Mouse (Mus musculus) ES-Bruce4 (cell line): Measurements from ENCODE around the gene Allc. TPM values are rescaled to one million over a fixed set of nuclear protein-coding genes. Genes with fewer than 3 reads are reported as not detected.

Source experiments
- H3K27ac ChIP-seq: 2 replicates; pipeline ENCODE4 v1.5.1; 2012; ENCODE audit warnings: low read length, inconsistent platforms; ENCODE audit not compliant: insufficient read depth
- H3K27me3 ChIP-seq: 2 replicates; pipeline ENCODE4 v1.6.1; 2012; ENCODE audit warnings: mild to moderate bottlenecking, low read length, inconsistent platforms; ENCODE audit not compliant: control insufficient read depth, poor library complexity, insufficient read depth, severe bottlenecking
- H3K36me3 ChIP-seq: 2 replicates; pipeline ENCODE4 v1.6.1; 2012; ENCODE audit warnings: inconsistent platforms, mild to moderate bottlenecking, low read length, moderate library complexity; ENCODE audit not compliant: control insufficient read depth, poor library complexity, insufficient read depth, severe bottlenecking
- H3K4me1 ChIP-seq: one replicate; pipeline ENCODE4 v1.8.1; 2011; ENCODE audit warnings: low read length; ENCODE audit not compliant: control insufficient read depth, insufficient read depth
- H3K4me3 ChIP-seq: 2 replicates; pipeline ENCODE4 v1.5.1; 2011; ENCODE audit warnings: low read depth, mild to moderate bottlenecking, low read length
- H3K9ac ChIP-seq: 2 replicates; pipeline ENCODE4 v1.6.1; 2012; ENCODE audit warnings: low read depth, mild to moderate bottlenecking, inconsistent platforms; ENCODE audit not compliant: poor library complexity, severe bottlenecking
- H3K9me3 ChIP-seq: replicated peaks from 2 replicates; pipeline ENCODE4 v1.6.1; 2012; ENCODE audit warnings: mild to moderate bottlenecking, low read length, inconsistent platforms; ENCODE audit not compliant: control insufficient read depth, poor library complexity, insufficient read depth, severe bottlenecking
- CTCF ChIP-seq: IDR thresholded peaks from one replicate; pipeline ENCODE4 v1.8.1; 2011; ENCODE audit warnings: low read depth, low read length
- EP300 ChIP-seq: IDR thresholded peaks from 2 replicates; pipeline ENCODE4 v1.6.1; 2011; ENCODE audit warnings: low read depth, low read length; ENCODE audit not compliant: insufficient read depth
- POLR2A ChIP-seq: IDR thresholded peaks from one replicate; pipeline ENCODE4 v1.8.1; 2011; ENCODE audit warnings: low read length; ENCODE audit not compliant: insufficient read depth
- polyA plus RNA-seq: library from polyadenylated mRNA; stranded (reverse); fragments of >200 nt; gene quantifications from 2 replicates; pipeline ENCODE4 v1.2.4, GENCODE M21; 2011; ENCODE audit warnings: low read depth; ENCODE audit not compliant: missing spikeins, insufficient read depth, insufficient read length

Gene Allc
- polyA plus RNA-seq, 1 experiment = not detected

DNA sequence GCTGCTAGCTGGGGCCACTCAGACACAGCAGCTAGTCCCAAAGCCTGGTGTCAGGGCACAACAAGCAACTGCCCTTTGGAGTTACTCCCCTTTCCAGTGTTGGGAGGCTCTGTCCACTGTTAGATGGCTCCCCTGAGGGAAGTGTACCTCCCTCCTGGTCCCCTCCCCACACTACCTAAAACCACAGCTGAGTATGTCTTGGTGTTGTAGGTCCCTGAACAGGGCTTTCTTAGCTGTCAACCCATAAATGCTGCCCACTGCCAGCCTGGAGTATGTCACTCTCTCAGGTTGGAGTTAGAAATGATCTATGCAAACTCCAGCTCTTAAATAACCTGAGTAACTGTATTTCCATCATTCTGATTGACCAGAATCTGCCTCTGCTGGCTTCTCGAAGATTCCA is 40.3 kb upstream of the Allc start:
- H3K27ac ChIP-seq = no peak overlapping the region
- TF ChIP-seq CTCF = no peak
- TF ChIP-seq POLR2A = no peak
- TF ChIP-seq EP300 = no peak
- H3K27me3 ChIP-seq = no peaks in the 10 kb centered on the region

DNA sequence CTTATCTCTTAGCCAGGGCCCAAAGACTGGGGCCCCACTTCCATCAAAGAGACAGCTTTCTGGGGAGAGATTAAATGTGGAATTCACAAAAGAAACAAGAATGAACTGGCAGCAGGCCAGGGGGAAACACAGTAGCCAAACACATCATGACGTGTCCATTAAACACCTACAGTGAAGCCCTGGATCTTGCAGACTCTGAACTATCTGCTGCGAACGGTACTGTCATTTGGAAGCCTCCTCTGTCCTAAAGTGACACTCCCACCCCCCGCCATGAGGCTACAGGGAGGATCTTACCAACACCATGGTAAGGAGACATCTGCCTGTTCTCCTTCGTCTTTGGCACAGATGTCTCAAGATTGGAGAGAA is 39.8 kb upstream of the Allc start:
- no peak overlapping the region for H3K27ac ChIP-seq
- no peaks in the 10 kb centered on the region for H3K27me3 ChIP-seq
- no peaks in the 10 kb centered on the region for H3K36me3 ChIP-seq
- H3K4me3 ChIP-seq = no peak overlapping the region
- H3K9ac ChIP-seq = no peak overlapping the region
- H3K4me1 ChIP-seq = no peaks in the 10 kb centered on the region
- no peaks in the 10 kb centered on the region for H3K9me3 ChIP-seq
- TF ChIP-seq EP300 (no peak), POLR2A (no peak), CTCF (no peak)

More for the DNA sequence above, 40.3 kb upstream of the Allc start:
- Histone ChIP-seq H3K4me3 (no peak overlapping the region), H3K4me1 (no peaks in the 10 kb centered on the region), H3K9ac (no peak overlapping the region), H3K9me3 (no peaks in the 10 kb centered on the region), H3K36me3 (no peaks in the 10 kb centered on the region)

DNA sequence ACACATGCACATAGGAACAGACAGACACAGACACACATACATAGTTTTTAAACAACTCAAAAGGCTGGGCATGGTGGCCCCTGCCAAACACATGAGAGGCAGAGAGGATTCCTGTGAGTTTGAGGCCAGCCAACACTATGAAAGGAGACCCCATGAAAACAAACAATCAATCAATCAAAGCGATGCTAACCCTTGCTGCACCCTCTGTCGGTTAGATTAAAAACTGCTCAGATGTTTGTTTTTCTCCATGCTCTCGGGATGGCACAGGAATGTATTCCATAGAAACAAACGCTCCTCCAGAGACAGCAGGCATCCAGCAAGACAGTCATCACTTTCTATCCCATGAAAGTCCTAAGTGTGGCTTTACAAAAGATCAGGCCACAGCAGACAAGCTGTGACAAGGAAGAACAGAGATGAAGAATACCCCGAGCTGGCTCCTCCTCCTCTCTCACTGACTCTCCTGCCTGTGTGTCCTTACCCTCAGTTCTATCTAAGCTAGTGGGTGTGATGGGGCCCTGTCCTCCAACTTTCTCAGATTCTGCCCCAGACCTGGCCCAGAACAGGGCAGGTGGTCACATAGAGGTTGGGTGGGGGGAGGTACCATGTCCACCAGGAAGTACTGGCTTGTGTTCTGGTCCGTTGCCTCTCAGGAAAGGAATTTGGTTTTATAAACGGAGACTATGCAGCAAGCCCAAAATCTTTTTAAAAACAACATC is 39.3 kb upstream of the Allc start:
- Histone ChIP-seq H3K36me3 (no peaks in the 10 kb centered on the region), H3K9ac (no peak overlapping the region), H3K9me3 (no peaks in the 10 kb centered on the region), H3K27me3 (no peaks in the 10 kb centered on the region), H3K4me1 (no peaks in the 10 kb centered on the region), H3K27ac (no peak overlapping the region), H3K4me3 (no peak overlapping the region)
- TF ChIP-seq CTCF = no peak
- no peak for TF ChIP-seq EP300

DNA sequence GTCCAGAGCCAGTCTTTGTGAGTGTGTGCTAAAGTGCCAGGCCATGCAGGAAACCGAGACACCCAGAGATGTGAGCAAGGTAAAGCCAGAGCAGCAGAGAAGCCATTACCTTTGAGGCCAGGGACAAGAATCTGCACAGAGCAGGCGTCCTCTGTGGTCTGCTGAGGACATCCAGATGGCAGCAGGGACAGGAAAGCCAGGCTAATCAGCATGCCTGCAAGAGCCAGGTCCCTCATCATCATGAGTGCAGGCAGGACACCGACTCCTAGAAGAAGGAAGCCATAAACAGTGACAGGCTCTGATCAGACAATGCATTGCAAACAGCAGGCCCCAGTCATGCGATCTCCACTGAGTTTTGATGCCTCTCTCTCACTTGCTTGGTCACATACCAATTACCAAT is 35.0 kb upstream of the Allc start:
- TF ChIP-seq CTCF (no peak), EP300 (no peak), POLR2A (no peak)
- no peaks in the 10 kb centered on the region for H3K9me3 ChIP-seq
- no peak overlapping the region for H3K4me3 ChIP-seq
- H3K27ac ChIP-seq = no peak overlapping the region
- H3K27me3 ChIP-seq = no peaks in the 10 kb centered on the region
- no peaks in the 10 kb centered on the region for H3K4me1 ChIP-seq
- no peaks in the 10 kb centered on the region for H3K36me3 ChIP-seq
- no peak overlapping the region for H3K9ac ChIP-seq

DNA sequence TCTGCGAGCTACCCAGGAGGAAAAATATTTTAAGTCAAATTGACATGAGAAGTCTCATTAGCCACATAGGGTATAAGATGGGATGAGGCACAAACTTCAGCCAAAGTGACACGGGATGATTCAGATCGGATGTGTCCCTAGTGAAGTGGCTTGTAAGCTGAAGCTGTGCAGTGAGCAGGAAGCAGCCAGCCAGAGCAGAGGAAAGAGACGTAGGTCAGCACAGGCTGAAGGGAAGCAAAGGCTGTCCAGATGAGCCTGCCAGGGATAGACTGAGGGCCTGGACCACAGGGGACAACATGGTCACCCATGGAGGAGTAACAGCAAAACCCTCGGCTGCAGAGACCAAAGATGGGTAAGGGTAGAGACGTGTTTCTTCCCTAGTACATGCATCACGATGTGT is 32.1 kb upstream of the Allc start:
- Histone ChIP-seq H3K4me3 (no peak overlapping the region), H3K4me1 (no peaks in the 10 kb centered on the region), H3K36me3 (no peaks in the 10 kb centered on the region), H3K9me3 (no peaks in the 10 kb centered on the region), H3K27me3 (no peaks in the 10 kb centered on the region), H3K9ac (no peak overlapping the region), H3K27ac (no peak overlapping the region)
- TF ChIP-seq POLR2A (no peak), EP300 (no peak), CTCF (no peak)

DNA sequence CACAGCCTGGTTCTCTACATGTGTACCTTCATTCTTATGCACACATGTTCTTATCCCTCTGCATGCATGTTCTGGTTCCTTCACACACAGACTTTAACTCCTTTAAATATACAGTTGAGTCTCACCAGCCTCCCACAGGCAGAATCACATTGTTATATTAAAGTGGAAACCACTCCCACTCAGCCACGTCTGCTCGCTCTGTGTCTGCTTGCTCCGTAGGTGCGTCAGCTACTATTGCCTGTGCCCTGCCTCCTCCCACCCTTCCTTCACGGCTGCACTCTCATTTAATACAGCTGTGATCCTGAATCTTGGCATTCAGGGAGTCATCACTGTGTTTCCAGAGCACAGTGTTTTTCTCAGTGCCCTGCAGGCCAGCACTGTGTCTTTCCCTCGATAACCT is 30.1 kb upstream of the Allc start:
- H3K9me3 ChIP-seq = no peaks in the 10 kb centered on the region
- no peak for TF ChIP-seq CTCF
- no peak overlapping the region for H3K9ac ChIP-seq
- H3K27me3 ChIP-seq = no peaks in the 10 kb centered on the region
- H3K27ac ChIP-seq = no peak overlapping the region
- H3K4me3 ChIP-seq = no peak overlapping the region
- H3K36me3 ChIP-seq = no peaks in the 10 kb centered on the region
- no peaks in the 10 kb centered on the region for H3K4me1 ChIP-seq
